Mouse (Mus musculus) embryonic fibroblast, embryonic 13.5 days (primary cell): ENCODE measurements around the gene Trib2.

Experiments
- CTCF ChIP-seq: IDR thresholded peaks from 2 replicates; pipeline ENCODE4 v1.5.1; 2011; ENCODE audit warnings: mild to moderate bottlenecking, control low read depth, low read length, moderate library complexity, borderline replicate concordance; ENCODE audit not compliant: insufficient read depth
- POLR2A ChIP-seq: IDR thresholded peaks from 2 replicates; pipeline ENCODE4 v1.6.1; 2011; ENCODE audit warnings: low read depth, mild to moderate bottlenecking, control low read depth, low read length, moderate library complexity

DNA sequence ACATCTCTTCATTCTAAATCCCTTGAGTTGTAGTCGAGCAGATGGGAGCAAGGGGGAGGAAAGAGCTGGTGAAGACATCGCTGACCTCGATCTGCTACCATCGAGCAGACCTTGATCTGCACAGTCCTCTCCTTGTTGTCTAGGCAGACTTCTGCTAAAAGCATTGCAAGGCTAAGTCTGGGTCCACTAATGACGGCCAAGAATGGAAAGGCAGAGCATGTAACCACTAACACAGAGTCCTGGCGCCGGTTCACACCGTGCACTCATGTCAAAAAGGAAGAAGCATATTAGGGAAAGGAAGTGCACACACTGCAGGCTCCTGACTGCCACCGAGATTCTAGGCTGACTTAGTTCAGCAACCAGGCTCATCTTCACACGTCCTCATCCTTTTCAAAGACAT is 71.0 kb downstream of the Trib2 start:
- no peak for TF ChIP-seq POLR2A
- no peak for TF ChIP-seq CTCF
